Mouse (Mus musculus): ENCODE measurements around the gene Fasl. TPM values are rescaled to one million over a fixed set of nuclear protein-coding genes. Genes with fewer than 3 reads are reported as not detected.

The Fasl gene
- total and polyA plus RNA-seq, 3 experiments: 0.05 TPM; not detected in 2

DNA sequence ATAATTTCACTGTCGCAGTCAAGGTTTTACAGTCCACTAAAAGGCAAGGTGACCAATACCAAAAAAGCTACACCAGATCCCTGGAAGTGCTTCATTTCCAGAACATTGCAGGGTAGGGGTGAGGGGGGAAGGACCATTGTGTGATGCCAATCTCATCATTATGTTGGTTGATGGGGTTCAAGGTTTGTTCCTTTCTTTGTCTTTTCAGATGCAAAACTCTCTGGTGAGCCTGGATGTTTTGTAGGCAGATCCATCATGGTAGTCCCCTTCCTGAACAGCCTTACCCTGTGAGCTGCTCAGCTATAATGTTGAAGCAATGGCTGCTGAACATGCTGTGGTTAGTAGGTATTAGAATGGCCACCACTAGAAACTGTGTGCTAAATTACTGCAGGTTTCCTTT lies 19.0 kb downstream of the Fasl start:
- no peaks in the 10 kb centered on the region for H3K36me3 ChIP-seq (replicated peaks)
- ATAC-seq (ENCODE audit: extremely low read depth, insufficient number of reproducible peaks, low FRiP score, poor library complexity, severe bottlenecking): no peak
- DNase-seq (ENCODE audit: low spot score): no peak
- H3K9me3 ChIP-seq (replicated peaks): no peaks in the 10 kb centered on the region
- peaks cover 48% of the 10 kb centered on the region for H3K4me1 ChIP-seq (ENCODE audit: insufficient read depth, low read depth, low read length)
- H3K4me3 ChIP-seq (ENCODE audit: low read depth, low read length): no peak overlapping the region
- no peaks in the 10 kb centered on the region for H3K27me3 ChIP-seq (ENCODE audit: insufficient read depth, low read length)
- no peak for TF ChIP-seq CTCF (IDR thresholded peaks at IDR 0.05; ENCODE audit: low read depth, low read length)
- no peak for TF ChIP-seq TAL1 (conservative IDR thresholded peaks at IDR 0.05; ENCODE audit: low read depth, low read length)
- TF ChIP-seq GATA2 (IDR thresholded peaks at IDR 0.05; ENCODE audit: borderline replicate concordance, low read depth, low read length): no peak
- no peak for TF ChIP-seq POLR2AphosphoS5 (IDR thresholded peaks at IDR 0.05; ENCODE audit: insufficient replicate concordance, low read depth, low read length)
- no peak for TF ChIP-seq GATA1 (IDR thresholded peaks at IDR 0.05; ENCODE audit: borderline replicate concordance, low read length)

DNA sequence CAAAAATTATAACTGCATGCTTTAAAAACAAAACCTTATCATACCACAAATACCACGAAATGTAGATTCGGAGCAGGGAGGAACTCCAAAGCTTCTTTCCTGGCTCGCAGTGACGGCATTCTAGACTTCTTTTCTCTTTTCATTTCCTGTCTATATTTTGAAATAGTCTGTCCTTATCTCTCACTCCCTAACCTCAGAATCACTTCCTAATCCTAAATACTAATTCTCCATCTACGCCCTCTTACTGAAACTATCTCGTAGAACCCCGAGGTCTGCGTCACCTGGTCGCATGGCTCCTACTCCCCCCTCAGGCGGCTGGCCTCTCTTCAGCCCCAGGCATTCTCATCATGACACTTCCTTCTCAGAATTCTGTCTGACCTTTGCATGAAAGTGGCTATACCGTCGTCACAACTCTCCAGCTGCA lies 21.2 kb downstream of the Fasl start:
- ATAC-seq (ENCODE audit: extremely low read depth, insufficient number of reproducible peaks, low FRiP score, poor library complexity, severe bottlenecking): peak; percentile 76
- H3K36me3 ChIP-seq (replicated peaks): no peaks in the 10 kb centered on the region
- no peak for TF ChIP-seq POLR2AphosphoS5 (IDR thresholded peaks at IDR 0.05; ENCODE audit: insufficient replicate concordance, low read depth, low read length)
- no peak for TF ChIP-seq TAL1 (conservative IDR thresholded peaks at IDR 0.05; ENCODE audit: low read depth, low read length)
- no peak for TF ChIP-seq CTCF (IDR thresholded peaks at IDR 0.05; ENCODE audit: low read depth, low read length)
- no peak for TF ChIP-seq GATA1 (IDR thresholded peaks at IDR 0.05; ENCODE audit: borderline replicate concordance, low read length)
- no peak for TF ChIP-seq GATA2 (IDR thresholded peaks at IDR 0.05; ENCODE audit: borderline replicate concordance, low read depth, low read length)

DNA sequence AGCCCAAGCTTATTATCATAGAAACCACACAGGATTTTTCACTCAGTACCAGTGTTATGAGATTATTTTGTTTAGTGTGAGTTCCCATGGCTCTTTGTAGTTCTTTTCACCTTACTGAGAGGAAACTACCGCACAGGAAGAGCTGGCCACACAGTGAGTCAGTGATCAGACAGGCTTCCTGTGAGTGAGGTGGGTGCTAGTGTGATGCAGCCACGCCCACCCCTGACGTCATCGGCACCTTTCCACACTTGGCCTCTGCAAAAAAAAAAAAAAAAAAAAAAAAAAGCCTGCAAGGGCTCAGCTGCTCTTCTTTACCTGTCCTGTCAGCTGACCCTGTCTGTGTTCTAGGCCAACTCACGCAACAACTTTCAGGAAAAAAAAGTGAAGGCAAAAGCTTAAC lies 21.6 kb downstream of the Fasl start:
- H3K4me3 ChIP-seq (ENCODE audit: low read depth, low read length): peak overlapping the region; percentile 59; the same call in 1 of the 2 replicates
- ATAC-seq (ENCODE audit: extremely low read depth, insufficient number of reproducible peaks, low FRiP score, poor library complexity, severe bottlenecking): peak; percentile 92
- H3K9me3 ChIP-seq (replicated peaks): no peaks in the 10 kb centered on the region
- peak; percentile 63 for DNase-seq (ENCODE audit: low spot score)
- H3K4me1 ChIP-seq (ENCODE audit: insufficient read depth, low read depth, low read length): peaks cover 48% of the 10 kb centered on the region
- H3K27me3 ChIP-seq (ENCODE audit: insufficient read depth, low read length): no peaks in the 10 kb centered on the region
- no peaks in the 10 kb centered on the region for H3K36me3 ChIP-seq (replicated peaks)
- TF ChIP-seq GATA1 (IDR thresholded peaks at IDR 0.05; ENCODE audit: borderline replicate concordance, low read length) (no peak), CTCF (IDR thresholded peaks at IDR 0.05; ENCODE audit: low read depth, low read length) (no peak), GATA2 (IDR thresholded peaks at IDR 0.05; ENCODE audit: borderline replicate concordance, low read depth, low read length) (no peak), POLR2AphosphoS5 (IDR thresholded peaks at IDR 0.05; ENCODE audit: insufficient replicate concordance, low read depth, low read length) (no peak), TAL1 (conservative IDR thresholded peaks at IDR 0.05; ENCODE audit: low read depth, low read length) (no peak)

More for the DNA sequence above, 21.2 kb downstream of the Fasl start:
- H3K27me3 ChIP-seq (ENCODE audit: insufficient read depth, low read length): no peaks in the 10 kb centered on the region
- peak overlapping the region; percentile 59; the same call in 1 of the 2 replicates for H3K4me3 ChIP-seq (ENCODE audit: low read depth, low read length)
- H3K4me1 ChIP-seq (ENCODE audit: insufficient read depth, low read depth, low read length): peaks cover 51% of the 10 kb centered on the region
- peak; percentile 56 for DNase-seq (ENCODE audit: low spot score)
- no peaks in the 10 kb centered on the region for H3K9me3 ChIP-seq (replicated peaks)

DNA sequence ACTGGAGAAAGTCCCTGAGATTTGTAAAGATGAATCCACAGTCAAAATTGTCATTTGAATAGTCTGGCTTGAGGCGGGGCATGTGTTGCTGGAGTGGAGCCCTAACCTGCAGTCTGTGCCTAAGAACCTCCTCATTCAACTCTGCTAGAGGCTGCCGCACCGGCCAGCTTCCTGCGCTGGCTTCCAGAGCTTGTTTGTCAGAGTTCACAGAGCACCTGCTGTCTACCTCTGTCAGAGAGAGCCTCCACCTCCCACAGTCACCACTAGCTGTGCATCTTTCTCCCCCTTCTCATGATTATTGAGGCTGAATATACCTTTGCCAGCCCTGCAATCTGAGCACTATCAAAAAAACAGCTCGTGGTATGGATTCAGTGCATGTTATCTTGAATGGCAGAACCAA lies 22.4 kb downstream of the Fasl start:
- Histone ChIP-seq H3K9me3 (replicated peaks) (no peaks in the 10 kb centered on the region), H3K27me3 (ENCODE audit: insufficient read depth, low read length) (no peaks in the 10 kb centered on the region), H3K36me3 (replicated peaks) (no peaks in the 10 kb centered on the region), H3K4me3 (ENCODE audit: low read depth, low read length) (no peak overlapping the region), H3K4me1 (ENCODE audit: insufficient read depth, low read depth, low read length) (peaks cover 50% of the 10 kb centered on the region)
- TF ChIP-seq GATA1 (IDR thresholded peaks at IDR 0.05; ENCODE audit: borderline replicate concordance, low read length): no peak
- no peak for TF ChIP-seq TAL1 (conservative IDR thresholded peaks at IDR 0.05; ENCODE audit: low read depth, low read length)
- TF ChIP-seq POLR2AphosphoS5 (IDR thresholded peaks at IDR 0.05; ENCODE audit: insufficient replicate concordance, low read depth, low read length): no peak
- no peak for TF ChIP-seq GATA2 (IDR thresholded peaks at IDR 0.05; ENCODE audit: borderline replicate concordance, low read depth, low read length)
- no peak for TF ChIP-seq CTCF (IDR thresholded peaks at IDR 0.05; ENCODE audit: low read depth, low read length)
- DNase-seq (ENCODE audit: low spot score): no peak
- ATAC-seq (ENCODE audit: extremely low read depth, insufficient number of reproducible peaks, low FRiP score, poor library complexity, severe bottlenecking): no peak

DNA sequence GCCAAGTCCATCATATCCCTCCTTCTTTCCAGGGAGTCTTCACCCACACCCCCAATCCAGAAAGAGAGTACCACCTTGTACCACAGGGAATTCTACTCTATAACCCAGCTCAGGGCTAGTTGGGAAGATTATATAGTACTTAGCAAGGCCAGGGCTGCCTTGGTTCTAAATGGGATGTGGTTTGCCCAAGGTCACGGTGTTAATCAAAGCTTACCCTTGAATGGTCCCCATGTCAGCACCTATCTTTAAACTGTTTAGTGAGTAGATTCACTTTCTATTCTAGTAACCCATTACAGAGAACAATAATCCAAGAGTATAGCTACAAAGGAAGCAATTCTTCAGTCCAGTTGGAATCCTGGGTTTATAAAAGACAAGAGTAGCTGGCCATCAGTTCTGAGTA lies 23.3 kb downstream of the Fasl start:
- peaks cover 42% of the 10 kb centered on the region for H3K4me1 ChIP-seq (ENCODE audit: insufficient read depth, low read depth, low read length)

DNA sequence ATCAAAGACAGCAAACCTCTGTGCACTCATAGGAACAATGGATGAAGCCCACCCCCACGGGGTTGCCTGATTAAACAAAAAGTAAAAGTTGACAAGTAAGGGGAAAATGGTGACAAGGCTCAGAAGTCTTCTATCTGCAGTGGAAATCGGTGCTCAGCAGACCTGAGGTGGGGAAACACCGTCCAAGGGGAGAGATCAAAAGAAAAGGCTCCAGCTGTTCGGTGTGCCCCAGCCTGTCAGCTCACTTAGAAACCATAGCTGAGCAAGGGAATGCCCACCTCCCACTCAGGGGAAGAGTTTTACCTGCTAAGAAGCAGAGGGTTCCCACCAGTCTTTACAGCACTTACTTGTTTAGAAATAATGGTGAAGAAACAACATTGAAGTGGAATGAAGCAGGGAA lies 26.7 kb downstream of the Fasl start:
- TF ChIP-seq TAL1 (conservative IDR thresholded peaks at IDR 0.05; ENCODE audit: low read depth, low read length): no peak
- Histone ChIP-seq H3K4me1 (ENCODE audit: insufficient read depth, low read depth, low read length) (peaks cover 21% of the 10 kb centered on the region), H3K36me3 (replicated peaks) (no peaks in the 10 kb centered on the region), H3K27me3 (ENCODE audit: insufficient read depth, low read length) (no peaks in the 10 kb centered on the region), H3K4me3 (ENCODE audit: low read depth, low read length) (no peak overlapping the region), H3K9me3 (replicated peaks) (no peaks in the 10 kb centered on the region; the same call in 1 of the 2 replicates)
- DNase-seq (ENCODE audit: low spot score): no peak
- ATAC-seq (ENCODE audit: extremely low read depth, insufficient number of reproducible peaks, low FRiP score, poor library complexity, severe bottlenecking): no peak

More for the DNA sequence above, 23.3 kb downstream of the Fasl start:
- no peak for TF ChIP-seq POLR2AphosphoS5 (IDR thresholded peaks at IDR 0.05; ENCODE audit: insufficient replicate concordance, low read depth, low read length)
- no peak for TF ChIP-seq GATA1 (IDR thresholded peaks at IDR 0.05; ENCODE audit: borderline replicate concordance, low read length)
- TF ChIP-seq CTCF (IDR thresholded peaks at IDR 0.05; ENCODE audit: low read depth, low read length): no peak
- TF ChIP-seq TAL1 (conservative IDR thresholded peaks at IDR 0.05; ENCODE audit: low read depth, low read length): no peak
- no peak for TF ChIP-seq GATA2 (IDR thresholded peaks at IDR 0.05; ENCODE audit: borderline replicate concordance, low read depth, low read length)
- H3K9me3 ChIP-seq (replicated peaks): no peaks in the 10 kb centered on the region
- no peaks in the 10 kb centered on the region for H3K27me3 ChIP-seq (ENCODE audit: insufficient read depth, low read length)
- no peak overlapping the region for H3K4me3 ChIP-seq (ENCODE audit: low read depth, low read length)
- H3K36me3 ChIP-seq (replicated peaks): no peaks in the 10 kb centered on the region
- ATAC-seq (ENCODE audit: extremely low read depth, insufficient number of reproducible peaks, low FRiP score, poor library complexity, severe bottlenecking) (no peak), DNase-seq (ENCODE audit: low spot score) (no peak)

Measured in G1E (cell line).